Mouse (Mus musculus) layer of hippocampus, adult 8-10 months (tissue): ENCODE results near the gene Ttc28. TPM values are rescaled to one million over a fixed set of nuclear protein-coding genes. Genes with fewer than 3 reads are reported as not detected.
"Not testable (repeated sequence)": the region's sequence is repeated elsewhere in the genome, so short reads cannot be mapped to it uniquely, and the experiment has no call there.

Experiments used
- DNase-seq, 2 experiments: peaks; one replicate each; pipeline ENCODE4 v3.0.0; 2022; ENCODE audit warnings: low spot score in 2 of 2
- total RNA-seq, 4 experiments: library from RNA; stranded (reverse); gene quantifications; 2 replicates each; pipeline ENCODE4 v1.2.4; 2022

Gene Ttc28
- total RNA-seq, 4 experiments from 2014 or later: 9.5 to 15.1 (median 12.2) TPM

GRCm38 (mm10) chr5:111229671-111230070 is 350.1 kb downstream of the Ttc28 start:
- DNase-seq: no peak

GRCm38 (mm10) chr5:111231044-111231443 is 351.4 kb downstream of the Ttc28 start:
- no peak for DNase-seq

DNA sequence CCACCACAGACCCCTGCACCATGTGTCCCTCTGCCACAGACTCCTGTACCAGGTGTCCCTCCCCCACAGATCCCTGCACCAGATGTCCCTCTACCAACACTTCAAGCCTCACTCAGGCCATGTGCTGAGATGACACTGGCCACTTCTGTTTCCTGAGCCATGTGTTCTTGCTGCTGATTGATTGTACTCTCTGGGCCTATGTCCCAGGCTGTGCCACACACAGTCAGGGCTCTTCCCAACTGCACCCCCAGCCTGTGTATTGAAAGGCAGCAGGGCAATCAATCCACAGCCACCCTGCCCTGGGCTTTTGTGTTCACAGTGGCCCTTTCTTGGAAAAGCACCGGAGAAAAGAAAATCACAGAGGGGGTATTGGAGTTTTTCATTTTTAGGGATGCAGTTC is 352.2 kb downstream of the Ttc28 start:
- no peak for DNase-seq

DNA sequence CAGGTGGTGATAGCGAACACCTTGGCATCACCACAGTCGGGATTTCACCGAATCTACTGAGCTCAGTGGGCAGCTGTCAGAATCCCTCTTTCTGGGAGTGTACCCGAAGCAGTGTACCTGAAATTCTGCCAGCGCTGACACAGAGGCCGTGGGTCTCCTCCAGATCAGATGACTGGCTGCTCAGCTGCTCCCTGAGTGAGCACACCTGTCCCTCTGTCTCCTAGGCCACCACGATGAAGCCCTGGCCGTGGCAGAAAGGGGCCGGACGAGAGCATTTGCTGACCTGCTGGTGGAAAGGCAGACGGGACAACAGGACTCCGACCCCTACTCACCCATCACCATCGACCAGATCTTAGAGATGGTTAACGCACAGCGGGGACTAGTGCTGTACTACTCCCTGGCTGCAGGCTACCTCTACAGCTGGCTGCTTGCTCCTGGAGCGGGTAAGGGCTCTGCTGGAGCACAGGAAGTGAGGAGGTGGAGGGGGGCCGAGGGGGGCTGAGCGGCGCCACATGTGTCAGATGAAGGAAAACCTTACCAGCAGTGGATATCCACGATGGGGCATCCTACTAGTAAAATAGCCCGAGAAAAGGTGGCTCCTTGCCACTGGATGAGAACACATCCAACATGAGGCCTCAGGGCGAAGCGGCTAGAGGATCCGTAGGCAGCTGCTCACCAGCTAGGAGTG is 353.6 kb downstream of the Ttc28 start:
- no peak for DNase-seq

DNA sequence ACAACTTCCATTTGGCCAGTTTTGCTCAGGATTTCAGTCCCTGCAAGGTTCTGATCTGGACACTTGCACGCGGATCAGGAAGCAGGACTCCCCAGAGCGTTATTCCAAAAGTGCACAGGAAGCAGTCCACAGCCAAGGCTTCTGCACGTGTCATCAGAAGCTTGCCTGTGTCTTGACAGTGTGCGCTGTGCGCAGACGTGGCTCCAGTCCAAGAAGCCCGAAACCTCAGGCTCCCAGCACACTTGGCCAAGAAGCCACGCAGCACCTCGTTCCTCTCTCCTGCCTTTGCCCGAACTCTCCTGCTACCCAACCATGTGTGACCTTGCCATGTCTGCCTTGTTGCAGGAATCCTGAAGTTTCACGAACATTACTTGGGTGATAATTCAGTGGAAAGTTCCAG is 355.5 kb downstream of the Ttc28 start:
- DNase-seq: no peak

GRCm38 (mm10) chr5:111237176-111237636 is 357.6 kb downstream of the Ttc28 start:
- no peak for DNase-seq

DNA sequence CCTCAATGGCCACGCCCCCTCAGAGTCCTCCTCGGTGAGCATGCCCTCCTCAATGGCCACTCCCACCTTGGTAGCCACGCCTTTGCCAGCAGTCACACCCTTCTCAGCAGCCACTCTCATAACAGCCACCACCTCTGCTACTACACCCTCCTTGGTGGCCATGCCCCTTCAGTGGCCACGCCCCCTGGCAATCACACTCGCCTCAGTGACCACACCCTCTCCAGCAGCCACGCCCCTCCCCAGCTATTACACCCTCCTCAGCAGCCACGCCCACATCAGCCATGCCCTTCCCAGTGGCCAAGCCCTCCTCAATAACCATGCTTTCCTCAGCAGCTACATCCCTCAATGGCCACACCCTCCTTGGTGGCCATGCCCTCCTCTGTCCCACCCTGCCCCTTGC is 359.6 kb downstream of the Ttc28 start:
- no peak for DNase-seq

DNA sequence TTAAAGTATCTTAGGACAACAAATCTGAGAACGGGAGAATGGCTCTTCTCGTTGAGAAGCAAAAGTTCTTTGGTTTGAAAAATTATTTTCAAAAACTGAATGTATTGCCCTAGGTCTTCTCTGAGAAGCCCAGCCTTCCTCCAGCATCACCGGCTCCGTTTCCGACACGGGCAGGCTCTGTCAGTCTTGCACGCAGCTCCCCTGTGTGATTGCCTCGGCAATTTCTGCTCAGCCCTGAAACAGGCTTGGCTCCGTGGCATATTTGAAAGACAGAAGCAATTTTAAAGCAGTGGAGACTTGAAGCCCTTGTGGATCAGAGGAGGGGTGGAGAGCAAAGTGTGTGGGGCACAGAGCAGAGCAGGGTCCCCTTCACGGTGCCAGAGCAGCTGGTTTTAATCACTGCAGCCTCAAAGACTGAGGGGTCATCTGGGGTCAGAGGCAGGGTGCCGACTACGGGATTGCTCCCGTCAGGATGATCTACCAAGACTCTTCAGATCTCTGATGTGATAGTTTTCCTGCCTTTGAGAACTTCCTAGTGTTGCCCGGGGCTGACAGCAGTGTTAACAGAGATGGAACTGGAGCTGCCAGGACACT is 363.9 kb downstream of the Ttc28 start:
- no peak for DNase-seq

DNA sequence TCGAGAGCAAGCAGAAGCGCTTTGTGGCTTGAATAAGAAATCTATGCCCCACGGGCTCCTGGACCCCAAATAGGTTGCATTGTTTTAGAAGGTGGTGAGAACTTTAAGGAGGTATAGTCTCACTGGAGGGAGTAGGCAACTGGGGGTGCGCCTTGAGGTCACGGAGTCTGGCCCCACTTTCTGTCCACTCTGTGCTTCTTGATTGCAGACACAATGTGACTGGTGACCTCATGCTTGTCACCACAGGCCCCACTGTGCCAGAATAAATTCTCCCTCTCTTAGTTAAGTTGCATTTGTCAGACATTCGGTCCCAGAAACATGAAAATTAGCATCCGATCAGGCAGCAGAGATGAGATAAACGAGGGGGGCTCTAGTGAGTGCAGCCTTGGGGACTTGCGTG is 364.5 kb downstream of the Ttc28 start:
- DNase-seq: no peak

DNA sequence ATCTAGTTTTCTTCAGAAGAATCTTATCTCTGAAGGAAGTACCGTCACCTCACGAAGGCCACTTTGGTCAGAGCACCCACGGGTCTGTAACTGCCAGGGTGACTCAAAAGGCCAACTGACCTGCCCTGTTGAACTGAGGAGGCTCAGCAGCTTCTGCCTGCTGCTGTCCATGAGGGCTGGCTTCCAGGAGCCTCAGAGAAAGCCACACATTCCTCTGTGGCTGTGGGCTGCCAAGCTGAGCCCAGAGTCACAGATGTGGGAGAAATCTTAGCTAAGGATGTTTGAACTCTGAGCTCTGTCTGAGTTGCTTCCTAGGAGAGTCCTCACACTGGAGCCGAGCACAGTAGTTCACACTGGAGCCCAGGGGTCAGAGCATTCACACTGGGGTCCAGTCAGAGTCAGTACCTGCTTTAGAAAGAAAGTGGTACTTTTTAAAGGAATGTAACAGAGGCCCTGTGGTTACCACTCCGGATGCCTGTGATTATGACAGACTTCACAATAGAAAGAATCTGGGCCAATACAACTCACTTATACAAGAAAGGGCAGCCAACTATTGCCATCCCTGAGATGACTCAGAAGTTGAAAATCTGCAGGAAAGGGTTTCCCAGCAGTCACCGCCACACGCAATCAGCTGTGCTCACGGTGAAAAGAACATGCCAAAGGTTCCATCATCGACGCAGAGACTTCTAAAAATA is 368.1 kb downstream of the Ttc28 start:
- no peak for DNase-seq

DNA sequence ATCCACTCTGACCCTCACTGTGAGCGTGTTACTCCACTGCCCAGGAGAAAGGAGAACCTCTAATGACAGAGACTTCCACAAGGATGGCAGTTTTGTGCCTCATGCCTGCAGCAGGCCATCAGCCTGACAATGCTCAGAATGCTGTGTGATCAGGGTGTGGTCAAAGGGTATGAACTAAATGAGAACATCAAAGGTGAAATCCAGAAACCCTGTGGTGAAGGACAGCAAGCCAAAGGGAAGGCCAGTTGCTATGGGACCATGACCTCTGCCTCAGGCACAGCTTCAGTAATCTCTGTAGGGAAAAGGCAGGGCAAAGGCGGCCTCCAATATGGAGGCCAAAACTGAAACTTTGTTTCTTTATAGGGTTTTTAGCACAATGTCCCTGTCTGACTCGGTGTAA is 372.5 kb downstream of the Ttc28 start:
- DNase-seq: no peak

GRCm38 (mm10) chr5:111254362-111254761 is 374.8 kb downstream of the Ttc28 start:
- no peak for DNase-seq

GRCm38 (mm10) chr5:111254781-111255180 is 375.2 kb downstream of the Ttc28 start:
- DNase-seq: no peak

- DNase-seq: no peak
Observed at GRCm38 (mm10) chr5:111256181-111256580, 376.6 kb downstream of the Ttc28 start.

DNA sequence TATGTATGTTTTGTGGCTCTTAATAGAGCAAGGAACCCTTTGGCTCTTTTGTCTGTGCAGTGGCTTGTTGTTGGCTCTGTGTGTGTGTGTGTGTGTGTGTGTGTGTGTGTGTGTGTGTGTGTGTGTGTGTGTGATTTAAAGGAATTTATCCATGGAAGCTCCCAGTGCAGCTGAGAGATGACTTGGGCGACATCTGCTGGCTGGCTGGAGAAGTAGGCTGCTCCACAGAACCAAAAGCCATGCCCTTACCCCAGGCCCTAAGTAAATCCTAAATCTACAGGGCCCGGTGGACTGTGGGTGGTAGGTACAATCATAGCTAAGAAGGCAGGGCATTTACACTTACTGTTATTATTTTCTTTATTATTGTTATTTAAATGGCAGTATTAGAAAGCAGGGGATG is 377.5 kb downstream of the Ttc28 start:
- peak in 1 of 2 experiments; percentile 61 for DNase-seq

DNA sequence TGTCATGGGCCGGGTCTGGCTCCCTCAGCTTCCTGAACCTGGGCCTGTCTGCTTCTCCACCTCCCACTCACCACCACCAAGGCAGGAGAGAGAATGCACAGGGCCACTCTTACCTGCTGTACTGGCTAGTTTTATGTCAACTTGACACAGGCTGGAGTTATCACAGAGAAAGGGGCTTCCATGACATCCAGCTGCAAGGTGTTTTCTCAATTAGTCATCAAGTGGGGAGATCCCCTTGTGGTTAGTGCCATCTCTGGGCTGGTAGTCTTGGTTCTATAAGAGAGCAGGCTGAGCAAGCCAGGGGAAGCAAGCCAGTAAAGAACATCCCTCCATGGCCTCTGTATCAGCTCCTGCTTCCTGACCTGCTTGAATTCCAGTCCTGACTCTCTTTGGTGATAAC is 381.6 kb downstream of the Ttc28 start:
- DNase-seq: not testable (repeated sequence)

DNA sequence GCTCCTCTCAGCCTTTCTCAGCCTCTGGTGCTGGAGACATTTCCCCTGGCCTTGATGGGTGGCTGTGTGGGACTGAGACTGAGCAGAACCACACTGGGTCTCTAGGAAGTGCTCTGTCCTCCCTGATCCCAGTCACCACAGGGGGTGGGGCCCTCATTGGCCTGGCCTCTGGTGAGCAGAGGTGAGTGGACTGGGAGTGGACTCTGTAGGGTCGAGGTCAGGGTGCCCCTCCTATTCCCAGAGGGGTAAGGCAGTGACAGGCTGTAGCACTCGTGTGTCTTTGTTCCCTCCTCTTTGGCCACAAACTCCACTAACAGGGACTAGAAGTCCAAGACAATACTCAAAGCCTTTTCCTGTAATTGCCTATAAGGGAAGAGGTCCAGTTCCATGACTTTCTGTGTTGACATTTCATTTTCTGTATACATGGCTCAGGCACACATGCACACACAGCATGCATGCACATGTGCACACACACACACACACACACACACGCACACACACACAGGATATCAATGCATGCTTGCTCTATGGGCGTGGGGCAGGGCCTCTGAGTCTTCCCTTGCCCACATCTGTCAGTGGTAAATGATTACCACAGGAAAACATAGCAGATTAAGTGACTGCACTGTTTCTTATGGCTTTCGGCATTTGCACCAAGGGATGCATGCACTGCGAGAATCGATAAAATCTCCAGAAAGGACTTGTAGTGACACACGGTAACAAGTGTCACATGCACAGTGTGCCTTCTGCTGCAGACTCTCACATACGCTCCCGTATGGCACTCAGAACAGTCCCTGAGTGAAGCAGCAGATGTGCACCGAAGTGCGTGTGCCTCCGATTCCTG is 382.4 kb downstream of the Ttc28 start:
- no peak for DNase-seq

- no peak for DNase-seq
Observed at GRCm38 (mm10) chr5:111262574-111263239, 383.1 kb downstream of the Ttc28 start.

DNA sequence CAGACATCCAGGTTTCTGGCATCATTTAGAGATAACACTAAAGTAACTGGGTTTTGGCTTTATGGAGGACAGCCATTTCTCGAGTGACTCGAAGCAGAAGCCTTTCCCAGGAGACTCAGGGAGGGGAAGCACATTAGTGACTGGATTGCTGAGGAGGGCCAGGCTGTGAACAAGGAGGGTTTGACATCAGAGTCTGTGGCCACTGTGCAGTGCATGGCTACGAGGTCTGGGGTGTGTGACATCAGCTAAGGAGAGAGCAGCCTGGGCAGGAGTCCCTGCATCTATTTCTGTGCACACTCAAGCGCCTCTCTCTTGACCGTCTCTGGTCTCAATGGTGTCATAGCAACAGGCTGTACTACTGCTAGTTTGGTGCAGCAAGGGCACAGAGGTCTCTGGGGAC is 383.8 kb downstream of the Ttc28 start:
- no peak for DNase-seq

- DNase-seq: no peak
Observed at GRCm38 (mm10) chr5:111264488-111264887, 384.9 kb downstream of the Ttc28 start.

GRCm38 (mm10) chr5:111266658-111267057 is 387.1 kb downstream of the Ttc28 start:
- DNase-seq: no peak
